26 mouse cellular contexts compared by ENCODE assay signal in genomic region chr6:5082144-5082543, GRCm38 (mm10).
DNase-seq lines count a peak whose midpoint lies in the region; ATAC-seq and TF ChIP-seq lines count a peak whose summit lies in the region.
"Had no signal": no experiment of that assay in that cellular context is flagged by ENCODE, and none has a peak within 500 bp of the region (broad histone marks: within the 10 kb centered on the region; RNA-seq: fewer than 3 reads in every experiment).

No protein-coding gene starts in this region.

- no peak overlapping the region for H3K4me2 ChIP-seq in forebrain, embryonic 15.5 days (replicated peaks)
- no peak overlapping the region for H3K4me2 ChIP-seq in lung, embryonic 14.5 days
- H3K4me2 ChIP-seq in embryonic facial prominence, embryonic 14.5 days (ENCODE audit: low read depth, low read length), result no peak overlapping the region
- H3K4me2 ChIP-seq in hindbrain, embryonic 13.5 days, result no peak overlapping the region
- H3K4me2 ChIP-seq: embryonic facial prominence, embryonic 15.5 days; heart, embryonic 15.5 days; limb, embryonic 15.5 days; midbrain, embryonic 12.5 days had no signal

- peaks cover 18% of the 10 kb centered on the region for H3K36me3 ChIP-seq in forebrain, embryonic 10.5 days (replicated peaks)
- no peaks in the 10 kb centered on the region for H3K36me3 ChIP-seq in forebrain, embryonic 15.5 days
- H3K36me3 ChIP-seq in lung, embryonic 14.5 days (ENCODE audit: insufficient read depth), result no peaks in the 10 kb centered on the region
- no peaks in the 10 kb centered on the region for H3K36me3 ChIP-seq in embryonic facial prominence, embryonic 14.5 days (ENCODE audit: control insufficient read depth, insufficient read depth, low read length)
- peaks cover 3% of the 10 kb centered on the region; the same call in 1 of the 2 replicates for H3K36me3 ChIP-seq in hindbrain, embryonic 13.5 days
- H3K36me3 ChIP-seq: embryonic facial prominence, embryonic 15.5 days; heart, embryonic 15.5 days; limb, embryonic 15.5 days had no signal

- H3K27ac ChIP-seq in forebrain, embryonic 10.5 days, result peak overlapping the region; percentile 64; the same call in 1 of the 2 replicates
- H3K27ac ChIP-seq in forebrain, embryonic 15.5 days (replicated peaks), result no peak overlapping the region
- no peak overlapping the region for H3K27ac ChIP-seq in lung, embryonic 14.5 days (ENCODE audit: low read depth)
- H3K27ac ChIP-seq in embryonic facial prominence, embryonic 14.5 days (replicated peaks; ENCODE audit: low read depth, low read length), result 0 out of 2 replicates have a peak overlapping the region, but pooled peaks have one; percentile 29
- H3K27ac ChIP-seq in hindbrain, embryonic 13.5 days, result no peak overlapping the region
- H3K27ac ChIP-seq: liver, embryonic 14.5 days; macrophage; midbrain, embryonic 12.5 days; stomach, postnatal 0 days had no signal

- no peaks in the 10 kb centered on the region for H3K27me3 ChIP-seq in forebrain, embryonic 10.5 days (ENCODE audit: poor library complexity, severe bottlenecking)
- no peaks in the 10 kb centered on the region for H3K27me3 ChIP-seq in forebrain, embryonic 15.5 days
- no peaks in the 10 kb centered on the region for H3K27me3 ChIP-seq in lung, embryonic 14.5 days (ENCODE audit: insufficient read depth, low read length)
- H3K27me3 ChIP-seq in embryonic facial prominence, embryonic 14.5 days (replicated peaks; ENCODE audit: control insufficient read depth, insufficient read depth, low read length), result no peaks in the 10 kb centered on the region
- H3K27me3 ChIP-seq in hindbrain, embryonic 13.5 days, result no peaks in the 10 kb centered on the region
- H3K27me3 ChIP-seq: embryonic facial prominence, embryonic 15.5 days; heart, embryonic 15.5 days; limb, embryonic 15.5 days; midbrain, embryonic 12.5 days; Patski had no signal

- H3K9me3 ChIP-seq in forebrain, embryonic 10.5 days, result no peaks in the 10 kb centered on the region
- H3K9me3 ChIP-seq in forebrain, embryonic 15.5 days, result no peaks in the 10 kb centered on the region
- no peaks in the 10 kb centered on the region for H3K9me3 ChIP-seq in lung, embryonic 14.5 days (ENCODE audit: low read depth, low read length)
- H3K9me3 ChIP-seq in embryonic facial prominence, embryonic 14.5 days (ENCODE audit: control insufficient read depth, low read length), result no peaks in the 10 kb centered on the region
- H3K9me3 ChIP-seq in hindbrain, embryonic 13.5 days, result no peaks in the 10 kb centered on the region
- H3K9me3 ChIP-seq: embryonic facial prominence, embryonic 15.5 days; heart, embryonic 15.5 days; limb, embryonic 15.5 days; midbrain, embryonic 12.5 days had no signal

- no peak for TF ChIP-seq CTCF in lung, embryonic 14.5 days (IDR thresholded peaks at IDR 0.05; ENCODE audit: low read depth)

- H3K9ac ChIP-seq in forebrain, embryonic 15.5 days (replicated peaks), result no peak overlapping the region
- H3K9ac ChIP-seq in lung, embryonic 14.5 days, result no peak overlapping the region
- H3K9ac ChIP-seq in embryonic facial prominence, embryonic 14.5 days (ENCODE audit: low read depth, low read length), result no peak overlapping the region
- no peak overlapping the region for H3K9ac ChIP-seq in hindbrain, embryonic 13.5 days
- H3K9ac ChIP-seq: embryonic facial prominence, embryonic 15.5 days; forebrain, postnatal 0 days; heart, embryonic 15.5 days; limb, embryonic 15.5 days; liver, embryonic 14.5 days; midbrain, embryonic 12.5 days had no signal

- H3K4me3 ChIP-seq in forebrain, embryonic 10.5 days, result no peak overlapping the region
- no peak overlapping the region for H3K4me3 ChIP-seq in forebrain, embryonic 15.5 days
- no peak overlapping the region for H3K4me3 ChIP-seq in lung, embryonic 14.5 days (ENCODE audit: low read depth, low read length)
- H3K4me3 ChIP-seq in embryonic facial prominence, embryonic 14.5 days (ENCODE audit: low read depth, low read length), result no peak overlapping the region
- H3K4me3 ChIP-seq in hindbrain, embryonic 13.5 days, result no peak overlapping the region
- H3K4me3 ChIP-seq: embryonic facial prominence, embryonic 15.5 days; heart, embryonic 15.5 days; limb, embryonic 15.5 days; midbrain, embryonic 12.5 days had no signal

- DNase-seq in forebrain, embryonic 10.5 days (ENCODE audit: extremely low spot score, low spot score), result no peak
- DNase-seq in lung, embryonic 14.5 days, result peak; percentile 27
- no peak for DNase-seq in lung, adult 18-20 months
- DNase-seq in embryonic facial prominence, embryonic 14.5 days (ENCODE audit: low spot score), result peak; percentile 26
- no peak for DNase-seq in spleen, postnatal 4 days (ENCODE audit: low spot score in 2 of 2)
- no peak for DNase-seq in lung, postnatal 4 days
- DNase-seq: adrenal gland, postnatal 36 days; cerebellum, postnatal 10 days; forebrain, postnatal 0 days; gastrocnemius, postnatal 36 days; heart, postnatal 36 days; kidney, adult 11 months; kidney, postnatal 14 days; thymus, adult 2 months had no signal

- ATAC-seq in forebrain, embryonic 15.5 days (replicated peaks), result no peak
- peak; percentile 78; the same call in 1 of the 2 replicates for ATAC-seq in lung, embryonic 14.5 days (ENCODE audit: insufficient read depth)
- ATAC-seq in embryonic facial prominence, embryonic 14.5 days (ENCODE audit: low read depth), result no peak
- no peak for ATAC-seq in hindbrain, embryonic 13.5 days (ENCODE audit: low FRiP score)
- ATAC-seq: CD4-positive, CD25-positive, alpha-beta regulatory T cell, adult 4 months; forebrain, postnatal 0 days; hindbrain, embryonic 16.5 days; Patski had no signal

- H3K4me1 ChIP-seq in forebrain, embryonic 10.5 days, result peaks cover 36% of the 10 kb centered on the region
- H3K4me1 ChIP-seq in forebrain, embryonic 15.5 days, result no peaks in the 10 kb centered on the region
- H3K4me1 ChIP-seq in lung, embryonic 14.5 days (ENCODE audit: insufficient read depth), result peaks cover 8% of the 10 kb centered on the region; the same call in 1 of the 2 replicates
- peaks cover 20% of the 10 kb centered on the region for H3K4me1 ChIP-seq in embryonic facial prominence, embryonic 14.5 days (ENCODE audit: control insufficient read depth, insufficient read depth, low read length)
- H3K4me1 ChIP-seq in hindbrain, embryonic 13.5 days (replicated peaks), result peaks cover 15% of the 10 kb centered on the region

Comparison
In these comparisons a context has a peak if more than half of its experiments do, and no peak if none do; other contexts are left out.
1. DNase-seq: peak in lung, embryonic 14.5 days (single experiment) and embryonic facial prominence, embryonic 14.5 days (single experiment); none in forebrain, embryonic 10.5 days (single experiment), lung, adult 18-20 months (0 of 2), spleen, postnatal 4 days (0 of 2) and lung, postnatal 4 days (0 of 2).
2. H3K27ac ChIP-seq: peak in forebrain, embryonic 10.5 days (single experiment) and embryonic facial prominence, embryonic 14.5 days (single experiment); none in forebrain, embryonic 15.5 days (single experiment), lung, embryonic 14.5 days (single experiment) and hindbrain, embryonic 13.5 days (single experiment).